Mouse (Mus musculus) myocyte (in vitro differentiated cells): ENCODE results near the gene Cd27.

Experiments
- CEBPB ChIP-seq: IDR thresholded peaks from 2 replicates; pipeline ENCODE4 v1.6.1; 2011; ENCODE audit warnings: mild to moderate bottlenecking, moderate library complexity; ENCODE audit not compliant: poor library complexity, insufficient read depth, severe bottlenecking
- E2F4 ChIP-seq: IDR thresholded peaks from one replicate; pipeline ENCODE4 v1.6.1; 2011; ENCODE audit warnings: mild to moderate bottlenecking, control low read depth, moderate library complexity; ENCODE audit not compliant: insufficient read depth
- MAX ChIP-seq: IDR thresholded peaks from one replicate; pipeline ENCODE4 v1.6.1; 2011; ENCODE audit warnings: low read depth, mild to moderate bottlenecking, control low read depth
- MYOG ChIP-seq, 3 experiments: IDR thresholded peaks; one replicate each; pipeline ENCODE4 v1.6.1; 2011; ENCODE audit warnings: control low read depth in 2 of 3, low read depth in 2 of 3, mild to moderate bottlenecking in 2 of 3; ENCODE audit not compliant: insufficient read length in 2 of 3, control insufficient read depth in 1 of 3, insufficient read depth in 1 of 3
- POLR2A ChIP-seq: IDR thresholded peaks from one replicate; pipeline ENCODE4 v1.6.1; 2011; ENCODE audit warnings: low read depth, mild to moderate bottlenecking, control low read depth, moderate library complexity; ENCODE audit not compliant: insufficient read length
- REST ChIP-seq: IDR thresholded peaks from one replicate; pipeline ENCODE4 v1.6.1; 2011; ENCODE audit warnings: mild to moderate bottlenecking, control low read depth, moderate library complexity; ENCODE audit not compliant: insufficient read depth, insufficient read length
- USF1 ChIP-seq: IDR thresholded peaks from one replicate; pipeline ENCODE4 v1.6.1; 2011; ENCODE audit warnings: low read depth, mild to moderate bottlenecking, control low read depth, moderate library complexity

DNA sequence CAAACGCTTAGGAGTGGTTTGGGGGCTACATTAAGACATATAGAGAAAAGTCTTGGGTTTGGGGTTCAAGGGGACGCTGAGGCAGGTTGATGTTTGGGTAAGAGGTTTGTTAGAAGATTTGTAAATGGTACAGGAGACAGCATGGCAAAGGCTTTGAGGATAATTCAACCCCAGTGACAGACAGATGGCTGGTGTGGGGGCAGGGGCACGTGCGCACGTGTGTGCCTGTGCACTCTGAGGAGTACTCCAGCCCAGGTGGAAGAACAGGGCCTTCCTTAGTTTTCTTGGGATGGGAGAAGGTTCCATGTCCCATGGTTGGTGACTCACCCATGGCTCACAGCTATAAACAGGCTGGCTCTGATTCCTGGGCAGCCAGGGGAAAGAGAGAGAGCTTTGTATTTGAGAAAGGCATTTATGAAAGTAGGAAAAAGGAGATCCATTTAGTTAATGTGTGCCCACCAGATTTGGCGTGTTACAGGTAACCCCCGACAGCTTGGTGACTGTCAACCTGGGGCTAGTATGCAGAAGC lies 18.8 kb upstream of the Cd27 start:
- TF ChIP-seq REST, result no peak
- TF ChIP-seq POLR2A, result no peak
- no peak for TF ChIP-seq MYOG (IDR thresholded peaks at IDR 0.05; ENCODE audit: control insufficient read depth in 1 of 3, insufficient read depth in 1 of 3, insufficient read length in 2 of 3, low read depth in 2 of 3)
- no peak for TF ChIP-seq E2F4
- TF ChIP-seq CEBPB, result no peak
- TF ChIP-seq USF1, result no peak
- TF ChIP-seq MAX, result no peak
